Mouse (Mus musculus): Measurements from ENCODE around the gene Il18. TPM values are rescaled to one million over a fixed set of nuclear protein-coding genes. Genes with fewer than 3 reads are reported as not detected.

Gene Il18
- polyA plus RNA-seq, 1 experiment, result 1.9 TPM

DNA sequence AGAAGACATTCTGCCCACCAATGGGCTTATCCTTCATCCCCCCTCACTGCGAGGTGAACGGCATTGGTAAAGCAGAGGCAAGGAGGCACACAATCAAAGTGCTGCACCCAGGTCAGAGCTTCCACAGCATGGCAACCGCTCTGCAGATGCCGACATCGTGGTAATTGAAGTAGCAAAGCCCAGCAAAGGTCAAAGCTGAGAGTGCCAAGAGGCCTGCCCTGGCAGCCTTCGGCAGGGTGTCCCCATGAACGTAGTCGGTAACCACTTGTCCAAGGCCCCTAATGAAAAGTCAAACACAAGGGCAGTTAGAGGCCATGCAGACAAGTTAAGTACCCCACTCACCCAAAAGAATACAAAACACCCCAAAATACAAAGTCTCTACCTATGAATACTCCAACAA is 42.3 kb downstream of the Il18 start:
- H3ac ChIP-seq (ENCODE audit: control insufficient read depth, insufficient read length), result no peak overlapping the region
- peaks cover 41% of the 10 kb centered on the region for H3K36me3 ChIP-seq (ENCODE audit: control insufficient read depth, insufficient read depth)
- H3K27me3 ChIP-seq (ENCODE audit: control insufficient read depth, insufficient read depth, insufficient read length), result no peaks in the 10 kb centered on the region
- no peak overlapping the region for H3K4me3 ChIP-seq
- H3K4me2 ChIP-seq (ENCODE audit: low read depth), result no peak overlapping the region
- TF ChIP-seq E2F4 (IDR thresholded peaks at IDR 0.05; ENCODE audit: insufficient read depth) (no peak), MYOG (IDR thresholded peaks at IDR 0.05; ENCODE audit: control insufficient read depth in 1 of 3, insufficient read depth in 1 of 3, insufficient read length in 2 of 3, low read depth in 2 of 3) (no peak), TCF12 (IDR thresholded peaks at IDR 0.05; ENCODE audit: insufficient read depth, poor library complexity, severe bottlenecking) (no peak), CEBPB (IDR thresholded peaks at IDR 0.05; ENCODE audit: insufficient read depth, poor library complexity, severe bottlenecking) (no peak)
- H3K79me2 ChIP-seq (ENCODE audit: control insufficient read depth, insufficient read depth), result peaks cover 12% of the 10 kb centered on the region

DNA sequence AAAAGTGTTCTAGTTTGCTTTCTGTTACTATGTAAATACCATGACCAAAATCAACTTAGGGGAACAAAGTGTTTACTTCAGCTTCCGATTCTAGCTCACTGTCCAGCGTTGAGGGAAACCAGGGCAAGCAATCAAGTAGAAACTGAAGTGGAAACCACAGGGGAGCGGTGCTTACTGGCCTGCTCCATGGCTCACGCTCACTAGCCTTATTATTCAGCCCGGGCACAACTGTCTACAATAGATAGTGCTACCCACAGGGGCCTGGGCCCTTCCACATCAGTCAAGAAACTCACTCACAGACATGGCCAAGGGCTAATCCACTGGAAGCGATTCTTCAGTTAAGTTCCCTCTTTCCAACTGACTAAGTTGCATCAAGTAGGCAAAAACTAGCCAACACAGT is 46.9 kb downstream of the Il18 start:
- TF ChIP-seq TCF12 (IDR thresholded peaks at IDR 0.05; ENCODE audit: insufficient read depth, poor library complexity, severe bottlenecking) (no peak), MAX (IDR thresholded peaks at IDR 0.05; ENCODE audit: low read depth) (no peak), REST (IDR thresholded peaks at IDR 0.05; ENCODE audit: insufficient read depth, insufficient read length) (no peak), E2F4 (IDR thresholded peaks at IDR 0.05; ENCODE audit: insufficient read depth) (no peak), SRF (IDR thresholded peaks at IDR 0.05; ENCODE audit: control insufficient read depth, insufficient read length, low read depth) (no peak), CEBPB (IDR thresholded peaks at IDR 0.05; ENCODE audit: insufficient read depth, poor library complexity, severe bottlenecking) (no peak), USF1 (IDR thresholded peaks at IDR 0.05; ENCODE audit: low read depth) (no peak), TCF3 (IDR thresholded peaks at IDR 0.05; ENCODE audit: insufficient read length, low read depth) (no peak), MYOG (IDR thresholded peaks at IDR 0.05; ENCODE audit: control insufficient read depth in 1 of 3, insufficient read depth in 1 of 3, insufficient read length in 2 of 3, low read depth in 2 of 3) (no peak), POLR2AphosphoS2 (IDR thresholded peaks at IDR 0.05; ENCODE audit: insufficient read length, low read depth) (no peak)
- H3K4me2 ChIP-seq (ENCODE audit: low read depth), result no peak overlapping the region
- H3ac ChIP-seq (ENCODE audit: control insufficient read depth, insufficient read length), result no peak overlapping the region
- H3K27me3 ChIP-seq (ENCODE audit: control insufficient read depth, insufficient read depth, insufficient read length), result no peaks in the 10 kb centered on the region
- peaks cover 49% of the 10 kb centered on the region for H3K36me3 ChIP-seq (ENCODE audit: control insufficient read depth, insufficient read depth)
- peaks cover 39% of the 10 kb centered on the region for H3K79me2 ChIP-seq (ENCODE audit: control insufficient read depth, insufficient read depth)
- H3K4me3 ChIP-seq, result peak overlapping the region; percentile 85

DNA sequence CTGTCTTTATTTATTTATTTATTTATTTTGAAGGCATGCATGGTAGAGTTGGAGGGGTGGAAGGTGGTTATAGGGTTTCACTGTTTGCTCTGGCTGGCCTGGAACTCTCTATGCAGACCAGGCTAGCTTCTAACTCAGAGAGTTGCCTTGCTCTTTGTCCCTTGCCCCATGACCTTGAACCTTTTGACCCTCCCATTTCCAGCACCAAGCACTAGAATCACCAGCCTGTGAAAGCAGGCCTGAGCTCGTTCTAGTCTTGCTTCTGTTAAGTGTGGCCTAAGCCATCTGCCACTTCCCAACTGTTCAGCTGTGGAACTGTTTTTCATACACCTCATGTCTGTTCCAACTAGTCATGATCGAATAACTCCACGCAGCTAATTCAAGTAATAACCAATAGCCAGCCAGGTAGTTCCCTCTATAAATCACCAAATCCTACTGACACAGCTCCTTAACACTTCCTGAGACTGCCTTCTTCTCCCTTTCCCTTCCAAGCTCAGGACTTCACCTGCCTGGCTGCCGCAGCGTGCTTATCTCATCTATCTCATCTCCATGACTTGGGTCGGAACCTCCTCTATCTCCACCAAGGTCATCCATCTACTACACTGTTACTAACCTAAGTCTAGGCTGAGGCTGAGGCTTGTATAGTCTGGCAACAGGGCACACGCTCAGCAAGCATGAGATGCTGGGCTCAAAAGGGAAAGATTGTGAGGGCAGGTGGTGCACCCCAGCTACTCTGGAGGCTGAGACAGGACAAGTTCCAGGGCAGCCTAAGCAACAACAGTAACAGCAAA is 47.6 kb downstream of the Il18 start:
- peaks cover 39% of the 10 kb centered on the region for H3K79me2 ChIP-seq (ENCODE audit: control insufficient read depth, insufficient read depth)
- peaks cover 47% of the 10 kb centered on the region for H3K36me3 ChIP-seq (ENCODE audit: control insufficient read depth, insufficient read depth)
- H3K4me2 ChIP-seq (ENCODE audit: low read depth), result peak overlapping the region; percentile 94

DNA sequence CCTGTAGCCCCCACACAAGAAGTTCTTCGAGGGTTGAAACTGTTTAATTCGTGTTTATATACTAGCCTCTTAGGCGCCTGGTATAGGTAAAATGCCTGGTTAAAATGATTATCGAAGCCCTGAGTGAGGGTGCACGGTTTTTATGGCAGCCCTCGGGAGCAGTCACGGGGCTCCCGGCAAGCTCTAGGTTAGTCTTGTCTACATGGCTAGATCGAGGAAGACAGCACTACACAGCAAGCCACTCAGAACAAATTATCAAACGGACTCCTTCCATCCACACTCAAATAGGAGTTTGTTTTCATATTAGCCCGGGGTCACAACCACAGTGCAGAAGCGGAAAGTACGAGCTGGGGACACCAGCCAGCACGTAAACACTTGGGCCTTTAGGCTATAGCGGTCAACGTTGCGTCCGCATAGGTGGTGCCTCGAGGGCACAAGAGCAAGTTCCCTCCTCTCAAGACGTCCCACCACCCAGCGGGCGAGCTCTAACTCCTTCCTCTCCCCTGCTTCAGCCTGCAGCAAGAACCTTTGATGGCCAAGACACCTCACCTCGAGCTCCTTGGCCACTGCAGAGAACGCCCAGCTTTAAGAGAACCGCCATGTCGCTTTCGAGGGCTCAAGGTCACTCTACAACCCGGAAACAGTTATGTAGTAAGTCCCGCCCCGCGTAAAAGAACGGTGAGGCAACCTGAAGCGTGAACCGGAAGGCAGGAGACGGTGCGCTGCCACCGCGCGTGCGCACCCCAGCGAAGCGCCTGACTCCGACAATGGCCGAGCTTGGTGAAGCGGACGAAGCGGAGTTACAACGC is 48.8 kb downstream of the Il18 start, which contains the start of the genes Sdhd and Timm8b:
Gene Sdhd, minus strand, starts transcription at position 624 of the 809 bp plus-strand sequence.
Gene Timm8b, plus strand, starts transcription at position 722 of the 809 bp plus-strand sequence.
- H3ac ChIP-seq (ENCODE audit: control insufficient read depth, insufficient read length), result peak within 1 kb of the TSS; percentile 86
- H3K36me3 ChIP-seq (ENCODE audit: control insufficient read depth, insufficient read depth), result peaks cover 40% of the 10 kb centered on the region
- TF ChIP-seq E2F4 (IDR thresholded peaks at IDR 0.05; ENCODE audit: insufficient read depth), result peak; percentile 58
- TF ChIP-seq CEBPB (IDR thresholded peaks at IDR 0.05; ENCODE audit: insufficient read depth, poor library complexity, severe bottlenecking), result 0 out of 2 replicates have a peak, but pooled peaks have one; percentile 61
- peak; percentile 100 for TF ChIP-seq POLR2A (IDR thresholded peaks at IDR 0.05; ENCODE audit: insufficient read length, low read depth)
- no peak for TF ChIP-seq SRF (IDR thresholded peaks at IDR 0.05; ENCODE audit: control insufficient read depth, insufficient read length, low read depth)
- TF ChIP-seq POLR2AphosphoS2 (IDR thresholded peaks at IDR 0.05; ENCODE audit: insufficient read length, low read depth), result peak; percentile 98
- H3K27me3 ChIP-seq (ENCODE audit: control insufficient read depth, insufficient read depth, insufficient read length), result no peaks in the 10 kb centered on the region
- H3K4me3 ChIP-seq, result peak within 1 kb of the TSS; percentile 85
- peaks cover 39% of the 10 kb centered on the region for H3K79me2 ChIP-seq (ENCODE audit: control insufficient read depth, insufficient read depth)
- peak within 1 kb of the TSS; percentile 94 for H3K4me2 ChIP-seq (ENCODE audit: low read depth)

More for the DNA sequence above, 47.6 kb downstream of the Il18 start:
- TF ChIP-seq POLR2A (IDR thresholded peaks at IDR 0.05; ENCODE audit: insufficient read length, low read depth) (no peak), REST (IDR thresholded peaks at IDR 0.05; ENCODE audit: insufficient read depth, insufficient read length) (no peak), CEBPB (IDR thresholded peaks at IDR 0.05; ENCODE audit: insufficient read depth, poor library complexity, severe bottlenecking) (no peak), USF1 (IDR thresholded peaks at IDR 0.05; ENCODE audit: low read depth) (no peak), MYOG (IDR thresholded peaks at IDR 0.05; ENCODE audit: control insufficient read depth in 1 of 3, insufficient read depth in 1 of 3, insufficient read length in 2 of 3, low read depth in 2 of 3) (no peak), E2F4 (IDR thresholded peaks at IDR 0.05; ENCODE audit: insufficient read depth) (no peak), SRF (IDR thresholded peaks at IDR 0.05; ENCODE audit: control insufficient read depth, insufficient read length, low read depth) (no peak), MAX (IDR thresholded peaks at IDR 0.05; ENCODE audit: low read depth) (no peak), TCF3 (IDR thresholded peaks at IDR 0.05; ENCODE audit: insufficient read length, low read depth) (no peak), MYOD1 (IDR thresholded peaks at IDR 0.05; ENCODE audit: control insufficient read depth in 1 of 3, insufficient read length in 2 of 3, low read depth in 2 of 3) (no peak), TCF12 (IDR thresholded peaks at IDR 0.05; ENCODE audit: insufficient read depth, poor library complexity, severe bottlenecking) (no peak), POLR2AphosphoS2 (IDR thresholded peaks at IDR 0.05; ENCODE audit: insufficient read length, low read depth) (no peak)
- Histone ChIP-seq H3K4me3 (peak overlapping the region; percentile 85), H3ac (ENCODE audit: control insufficient read depth, insufficient read length) (peak overlapping the region; percentile 86), H3K27me3 (ENCODE audit: control insufficient read depth, insufficient read depth, insufficient read length) (no peaks in the 10 kb centered on the region)

Data from myocyte (in vitro differentiated cells).